Mouse (Mus musculus): ENCODE results near the gene Ep300. TPM values are rescaled to one million over a fixed set of nuclear protein-coding genes. Genes with fewer than 3 reads are reported as not detected.

Gene Ep300
- polyA plus RNA-seq, 1 experiment: 25.7 TPM

GRCm38 (mm10) chr15:81666957-81667356 lies 81.8 kb downstream of the Ep300 start:
- H3K36me3 ChIP-seq (ENCODE audit: control insufficient read depth, insufficient read depth, low read length): peaks cover 4% of the 10 kb centered on the region; the same call in 1 of the 2 replicates
- TF ChIP-seq CTCF (IDR thresholded peaks at IDR 0.05; ENCODE audit: control insufficient read depth, insufficient read depth, insufficient replicate concordance, low read depth, low read length) (no peak), POLR2A (IDR thresholded peaks at IDR 0.05; ENCODE audit: control insufficient read depth, low read depth, low read length) (no peak)

GRCm38 (mm10) chr15:81670231-81670640 lies 85.1 kb downstream of the Ep300 start:
- no peak for TF ChIP-seq POLR2A (IDR thresholded peaks at IDR 0.05; ENCODE audit: control insufficient read depth, low read depth, low read length)
- TF ChIP-seq CTCF (IDR thresholded peaks at IDR 0.05; ENCODE audit: control insufficient read depth, insufficient read depth, insufficient replicate concordance, low read depth, low read length): peak; percentile 53; the same call in 1 of the 2 replicates
- peaks cover 6% of the 10 kb centered on the region for H3K36me3 ChIP-seq (ENCODE audit: control insufficient read depth, insufficient read depth, low read length)
- no peaks in the 10 kb centered on the region for H3K4me1 ChIP-seq (ENCODE audit: control insufficient read depth, insufficient read depth, low read length)
- H3K4me3 ChIP-seq (ENCODE audit: control insufficient read depth, low read depth, low read length): no peak overlapping the region
- H3K27me3 ChIP-seq (ENCODE audit: control insufficient read depth, insufficient read depth, low read length): no peaks in the 10 kb centered on the region
- H3K27ac ChIP-seq (ENCODE audit: control insufficient read depth, insufficient read depth, low read depth, low read length): no peak overlapping the region

More at GRCm38 (mm10) chr15:81666957-81667356, 81.8 kb downstream of the Ep300 start:
- no peak overlapping the region for H3K27ac ChIP-seq (ENCODE audit: control insufficient read depth, insufficient read depth, low read depth, low read length)
- no peak overlapping the region for H3K4me3 ChIP-seq (ENCODE audit: control insufficient read depth, low read depth, low read length)
- no peaks in the 10 kb centered on the region for H3K27me3 ChIP-seq (ENCODE audit: control insufficient read depth, insufficient read depth, low read length)
- no peaks in the 10 kb centered on the region for H3K4me1 ChIP-seq (ENCODE audit: control insufficient read depth, insufficient read depth, low read length)

GRCm38 (mm10) chr15:81676637-81677036 lies 91.5 kb downstream of the Ep300 start:
- H3K36me3 ChIP-seq (ENCODE audit: control insufficient read depth, insufficient read depth, low read length): peaks cover 2% of the 10 kb centered on the region
- H3K4me1 ChIP-seq (ENCODE audit: control insufficient read depth, insufficient read depth, low read length): no peaks in the 10 kb centered on the region
- no peaks in the 10 kb centered on the region for H3K27me3 ChIP-seq (ENCODE audit: control insufficient read depth, insufficient read depth, low read length)
- no peak overlapping the region for H3K4me3 ChIP-seq (ENCODE audit: control insufficient read depth, low read depth, low read length)
- no peak overlapping the region for H3K27ac ChIP-seq (ENCODE audit: control insufficient read depth, insufficient read depth, low read depth, low read length)
- TF ChIP-seq CTCF (IDR thresholded peaks at IDR 0.05; ENCODE audit: control insufficient read depth, insufficient read depth, insufficient replicate concordance, low read depth, low read length) (no peak), POLR2A (IDR thresholded peaks at IDR 0.05; ENCODE audit: control insufficient read depth, low read depth, low read length) (no peak)

- Histone ChIP-seq H3K36me3 (ENCODE audit: control insufficient read depth, insufficient read depth, low read length) (peaks cover 2% of the 10 kb centered on the region), H3K27ac (ENCODE audit: control insufficient read depth, insufficient read depth, low read depth, low read length) (no peak overlapping the region), H3K4me3 (ENCODE audit: control insufficient read depth, low read depth, low read length) (no peak overlapping the region), H3K4me1 (ENCODE audit: control insufficient read depth, insufficient read depth, low read length) (no peaks in the 10 kb centered on the region), H3K27me3 (ENCODE audit: control insufficient read depth, insufficient read depth, low read length) (no peaks in the 10 kb centered on the region)
- TF ChIP-seq POLR2A (IDR thresholded peaks at IDR 0.05; ENCODE audit: control insufficient read depth, low read depth, low read length) (no peak), CTCF (IDR thresholded peaks at IDR 0.05; ENCODE audit: control insufficient read depth, insufficient read depth, insufficient replicate concordance, low read depth, low read length) (no peak)
Observed at GRCm38 (mm10) chr15:81680301-81680805, 95.2 kb downstream of the Ep300 start.

GRCm38 (mm10) chr15:81693366-81693966 lies 108.3 kb downstream of the Ep300 start:
- Histone ChIP-seq H3K36me3 (ENCODE audit: control insufficient read depth, insufficient read depth, low read length) (no peaks in the 10 kb centered on the region), H3K27me3 (ENCODE audit: control insufficient read depth, insufficient read depth, low read length) (no peaks in the 10 kb centered on the region), H3K4me1 (ENCODE audit: control insufficient read depth, insufficient read depth, low read length) (peaks cover 20% of the 10 kb centered on the region), H3K4me3 (ENCODE audit: control insufficient read depth, low read depth, low read length) (peak overlapping the region; percentile 67), H3K27ac (ENCODE audit: control insufficient read depth, insufficient read depth, low read depth, low read length) (no peak overlapping the region)
- TF ChIP-seq POLR2A (IDR thresholded peaks at IDR 0.05; ENCODE audit: control insufficient read depth, low read depth, low read length): no peak
- TF ChIP-seq CTCF (IDR thresholded peaks at IDR 0.05; ENCODE audit: control insufficient read depth, insufficient read depth, insufficient replicate concordance, low read depth, low read length): no peak

GRCm38 (mm10) chr15:81693967-81694881 lies 109.1 kb downstream of the Ep300 start:
- Histone ChIP-seq H3K27me3 (ENCODE audit: control insufficient read depth, insufficient read depth, low read length) (no peaks in the 10 kb centered on the region), H3K36me3 (ENCODE audit: control insufficient read depth, insufficient read depth, low read length) (no peaks in the 10 kb centered on the region), H3K27ac (ENCODE audit: control insufficient read depth, insufficient read depth, low read depth, low read length) (no peak overlapping the region), H3K4me1 (ENCODE audit: control insufficient read depth, insufficient read depth, low read length) (peaks cover 20% of the 10 kb centered on the region), H3K4me3 (ENCODE audit: control insufficient read depth, low read depth, low read length) (peak overlapping the region; percentile 67)
- TF ChIP-seq CTCF (IDR thresholded peaks at IDR 0.05; ENCODE audit: control insufficient read depth, insufficient read depth, insufficient replicate concordance, low read depth, low read length) (no peak; the same call in 1 of the 2 replicates), POLR2A (IDR thresholded peaks at IDR 0.05; ENCODE audit: control insufficient read depth, low read depth, low read length) (no peak)

- TF ChIP-seq POLR2A (IDR thresholded peaks at IDR 0.05; ENCODE audit: control insufficient read depth, low read depth, low read length) (no peak), CTCF (IDR thresholded peaks at IDR 0.05; ENCODE audit: control insufficient read depth, insufficient read depth, insufficient replicate concordance, low read depth, low read length) (no peak)
- Histone ChIP-seq H3K27ac (ENCODE audit: control insufficient read depth, insufficient read depth, low read depth, low read length) (no peak overlapping the region), H3K4me1 (ENCODE audit: control insufficient read depth, insufficient read depth, low read length) (peaks cover 20% of the 10 kb centered on the region), H3K27me3 (ENCODE audit: control insufficient read depth, insufficient read depth, low read length) (no peaks in the 10 kb centered on the region), H3K4me3 (ENCODE audit: control insufficient read depth, low read depth, low read length) (peak overlapping the region; percentile 67), H3K36me3 (ENCODE audit: control insufficient read depth, insufficient read depth, low read length) (no peaks in the 10 kb centered on the region)
Observed at GRCm38 (mm10) chr15:81694891-81695290, 109.7 kb downstream of the Ep300 start.

All from testis, adult 2 months (tissue).